Mouse (Mus musculus) spleen, adult 2 months (tissue): Measurements from ENCODE around the gene Trim29.

Source experiments
- CTCF ChIP-seq: fragments of 200-500 bp; IDR thresholded peaks from 2 replicates; pipeline ENCODE4 v1.5.1; 2011; ENCODE audit warnings: mild to moderate bottlenecking, inconsistent platforms; ENCODE audit not compliant: insufficient read depth, insufficient read length, insufficient replicate concordance; ENCODE audit errors: extremely low read depth
- POLR2A ChIP-seq: fragments of 200-500 bp; IDR thresholded peaks from 2 replicates; pipeline ENCODE4 v1.6.1; 2011; ENCODE audit warnings: low read depth, low read length, inconsistent platforms

GRCm38 (mm10) chr9:43300394-43300793 is 10.3 kb upstream of the Trim29 start:
- TF ChIP-seq CTCF (no peak), POLR2A (no peak)
